Mouse (Mus musculus): ENCODE results near the gene Elmo2.

DNA sequence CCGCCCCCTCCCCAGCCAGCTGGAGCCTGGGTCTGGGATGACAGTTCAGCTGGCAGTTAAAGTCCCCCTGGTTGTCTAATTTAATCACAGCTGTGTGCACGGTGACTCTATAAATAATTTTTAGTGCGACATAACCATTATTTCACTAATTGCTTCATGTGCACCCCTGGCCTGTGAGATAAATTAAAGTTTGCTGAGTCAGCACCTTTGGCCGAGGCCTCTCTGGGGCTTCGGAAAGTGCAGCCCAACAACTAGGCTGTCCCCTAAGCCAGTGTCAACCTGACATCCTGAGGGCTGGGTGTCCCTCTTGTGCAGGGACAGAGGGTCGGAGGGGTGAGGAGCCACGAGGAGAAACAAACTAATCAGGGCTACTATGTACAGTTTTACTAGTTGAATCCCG lies 66.4 kb downstream of the Elmo2 start:
- no peak for TF ChIP-seq CTCF (IDR thresholded peaks at IDR 0.05; ENCODE audit: low read depth, low read length)
- no peak for TF ChIP-seq POLR2A (IDR thresholded peaks at IDR 0.05; ENCODE audit: borderline replicate concordance, low read depth, low read length)
